Mouse (Mus musculus): ENCODE results near the gene Satb2. TPM values are rescaled to one million over a fixed set of nuclear protein-coding genes. Genes with fewer than 3 reads are reported as not detected.

Gene Satb2
- polyA plus RNA-seq, 1 experiment: not detected

DNA sequence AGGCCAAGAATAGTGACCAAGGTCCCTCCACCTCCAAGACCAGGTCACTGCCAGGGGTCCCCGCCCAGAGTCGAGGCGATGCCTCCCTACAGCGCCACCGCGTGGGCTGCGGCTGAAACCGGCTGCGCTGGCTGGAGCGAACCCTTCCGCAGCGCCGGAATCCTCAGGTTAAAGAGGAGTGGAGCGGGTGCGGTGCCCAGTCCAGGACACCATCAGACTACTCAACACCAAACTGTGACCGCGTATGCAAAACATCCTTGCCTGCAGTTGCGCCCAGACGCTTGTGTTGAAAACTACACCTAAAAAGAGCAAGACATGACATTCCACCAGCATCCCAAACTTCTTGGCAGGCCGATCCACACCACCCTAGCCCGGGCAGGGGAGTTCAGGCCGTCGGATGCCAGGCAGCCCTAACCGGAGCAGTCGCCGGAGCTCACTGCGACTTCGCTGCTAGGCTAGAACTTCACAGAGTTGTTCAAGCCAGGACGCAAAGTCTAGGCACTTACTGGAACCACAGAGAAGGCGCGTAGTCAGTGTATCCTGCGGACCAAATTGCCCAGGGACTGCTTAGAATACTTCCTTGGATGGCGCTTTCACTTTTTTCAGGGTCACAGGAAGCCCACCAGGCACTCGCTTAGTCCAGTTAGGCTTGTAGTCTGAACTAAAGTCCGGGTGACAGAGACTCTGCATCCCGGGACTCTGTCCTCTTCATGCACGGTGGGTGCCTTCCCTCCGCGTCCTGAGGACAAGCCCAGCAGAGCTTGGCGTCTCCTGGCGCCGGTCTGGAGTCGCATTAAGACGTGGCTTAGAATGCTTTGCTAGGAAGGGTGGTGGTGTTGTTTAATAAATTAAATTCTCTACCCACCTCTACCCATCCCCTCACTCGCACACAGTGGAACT, 999 bp downstream of the Satb2 start:
- no peak for TF ChIP-seq GATA1 (IDR thresholded peaks at IDR 0.05; ENCODE audit: low read length)

DNA sequence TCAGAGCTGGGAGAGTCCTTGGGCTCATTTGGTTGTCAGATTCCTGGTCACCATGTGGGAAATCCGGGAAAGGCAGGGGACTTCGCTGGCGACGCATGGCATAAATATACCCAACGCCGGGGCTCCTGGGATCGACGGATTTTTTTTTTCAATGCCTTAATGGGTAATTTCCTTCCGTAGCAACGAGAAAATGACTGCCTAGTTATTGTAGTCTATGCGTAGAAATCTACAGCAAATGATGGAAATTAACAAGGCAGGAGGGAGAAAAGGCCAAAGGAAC, 1.7 kb downstream of the Satb2 start:
- no peak for TF ChIP-seq GATA1 (IDR thresholded peaks at IDR 0.05; ENCODE audit: low read length)

DNA sequence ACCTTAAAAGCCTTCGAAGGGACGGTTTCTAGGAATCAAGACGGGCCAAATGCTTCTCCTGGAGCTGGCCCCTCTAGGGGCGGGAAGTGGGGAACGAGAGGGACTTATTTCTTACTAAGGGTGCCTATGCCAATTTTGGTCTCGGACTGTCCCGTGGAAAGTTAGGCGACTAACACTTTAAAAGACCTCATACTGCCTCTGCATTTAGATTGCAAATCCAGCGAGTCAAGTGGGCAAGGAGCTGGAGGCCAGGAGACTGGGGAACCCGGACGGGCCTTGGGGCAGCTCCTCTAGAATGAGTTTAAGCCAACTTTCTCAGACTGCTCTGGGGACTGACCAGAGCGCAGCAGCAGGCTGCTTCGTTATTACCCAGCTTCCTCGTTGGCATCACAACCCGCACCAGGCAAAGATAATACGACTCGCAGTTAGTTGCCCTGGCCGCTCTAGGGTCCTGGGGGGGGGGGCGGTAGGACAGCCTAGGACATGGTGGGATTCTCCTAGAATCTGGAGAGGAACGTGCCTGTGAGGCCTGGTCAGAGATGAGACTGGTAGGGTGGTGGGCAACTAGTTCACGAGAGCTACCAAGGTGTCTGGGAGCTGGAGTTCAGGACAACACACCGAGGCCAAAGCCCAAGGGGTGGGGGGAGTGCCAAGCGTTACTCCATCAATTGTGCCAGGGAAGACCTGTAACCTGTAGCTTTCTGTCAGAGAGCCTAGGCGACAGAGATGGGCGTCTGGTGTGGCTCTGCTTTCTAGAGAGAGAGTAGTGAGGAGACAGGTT, 2.2 kb downstream of the Satb2 start:
- no peak for TF ChIP-seq GATA1 (IDR thresholded peaks at IDR 0.05; ENCODE audit: low read length)

DNA sequence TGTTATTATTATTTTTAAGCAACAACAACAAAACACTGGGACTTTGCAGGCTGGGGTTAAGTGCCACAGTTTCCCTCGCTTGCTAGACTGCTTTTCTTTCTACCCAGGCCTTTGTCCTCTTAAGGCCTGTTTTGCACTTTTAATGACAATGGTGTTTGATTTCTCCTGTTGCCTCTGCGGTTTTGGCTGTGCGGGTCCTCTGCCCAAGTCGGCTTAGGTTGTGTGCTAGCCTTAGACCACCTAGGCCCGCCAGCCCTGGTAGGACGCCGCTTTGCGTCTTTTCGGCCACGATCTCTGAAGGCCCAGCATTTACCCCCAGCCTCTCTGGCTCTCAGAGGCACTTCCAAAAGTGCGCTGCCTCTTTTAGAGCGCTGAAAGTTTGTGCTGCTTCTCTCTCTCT, 2.9 kb downstream of the Satb2 start:
- TF ChIP-seq GATA1 (IDR thresholded peaks at IDR 0.05; ENCODE audit: low read length): no peak

DNA sequence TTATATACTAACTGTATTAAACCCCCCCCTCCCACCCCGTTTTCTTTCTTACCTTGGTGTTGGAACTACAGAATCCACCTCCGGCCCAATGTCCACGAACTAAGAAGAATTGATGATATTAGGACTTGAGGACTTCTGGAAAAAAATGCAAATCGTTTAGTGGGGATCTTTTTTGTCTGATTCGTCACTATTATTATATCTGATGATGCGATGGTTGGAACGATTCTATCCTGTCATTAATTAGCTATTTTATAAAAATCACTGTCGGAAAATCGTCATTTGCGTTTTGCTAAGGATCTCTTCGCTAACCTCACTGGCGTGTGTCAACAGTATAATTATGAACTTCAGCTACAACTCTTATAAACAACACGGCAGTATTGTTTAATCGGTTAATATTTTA, 4.3 kb downstream of the Satb2 start:
- TF ChIP-seq GATA1 (IDR thresholded peaks at IDR 0.05; ENCODE audit: low read length): no peak

DNA sequence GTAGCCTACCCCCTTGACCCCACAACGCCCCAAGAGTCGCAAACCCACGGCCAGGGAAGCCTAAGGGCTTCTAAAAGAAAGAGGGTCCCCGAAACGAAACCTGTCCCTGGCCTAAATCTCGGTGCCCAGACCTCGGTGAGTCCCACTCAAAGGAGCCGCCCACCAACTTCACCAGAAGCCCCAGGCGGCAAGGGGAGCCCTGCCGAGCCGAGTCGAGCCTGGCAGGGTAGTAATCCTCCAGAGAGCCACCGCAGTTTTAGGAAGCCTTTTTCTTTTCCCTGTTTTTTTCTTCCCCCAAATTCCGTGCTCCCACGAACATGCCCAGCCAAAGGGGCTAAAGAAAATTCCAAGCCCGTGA, 4.9 kb downstream of the Satb2 start:
- no peak for TF ChIP-seq GATA1 (IDR thresholded peaks at IDR 0.05; ENCODE audit: low read length)

DNA sequence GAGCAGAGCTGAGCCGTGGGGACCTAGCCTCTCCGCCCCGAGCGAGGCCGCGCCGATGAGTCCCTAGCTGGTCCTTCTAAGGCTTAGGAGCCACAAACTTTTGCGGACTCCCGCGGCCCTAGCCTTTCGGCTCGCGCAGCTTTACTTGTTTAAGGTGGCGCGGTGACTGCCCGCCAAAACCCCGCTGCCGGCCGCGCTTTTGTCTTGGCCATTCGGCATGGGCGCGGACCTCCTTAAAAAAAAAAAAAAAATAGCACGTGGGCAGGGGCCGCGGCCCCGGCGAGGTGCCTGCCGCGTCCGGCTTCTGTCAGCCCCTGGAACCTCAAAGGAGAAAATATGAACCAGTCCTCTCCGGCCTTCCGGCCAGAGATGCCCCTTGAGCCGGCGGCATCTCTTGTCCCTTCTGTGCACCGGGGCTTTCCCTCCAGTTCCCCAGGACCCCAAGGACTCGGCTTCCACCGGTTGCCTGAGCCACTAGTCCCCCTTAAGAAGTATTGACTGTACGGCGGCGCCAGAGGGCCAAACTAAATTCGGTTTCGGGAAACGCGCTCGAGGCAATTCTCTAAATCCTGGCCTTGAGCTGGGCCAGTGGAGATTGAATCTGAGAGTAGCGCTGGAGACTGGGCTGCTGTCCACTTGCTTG, 5.4 kb downstream of the Satb2 start:
- no peak for TF ChIP-seq GATA1 (IDR thresholded peaks at IDR 0.05; ENCODE audit: low read length)

DNA sequence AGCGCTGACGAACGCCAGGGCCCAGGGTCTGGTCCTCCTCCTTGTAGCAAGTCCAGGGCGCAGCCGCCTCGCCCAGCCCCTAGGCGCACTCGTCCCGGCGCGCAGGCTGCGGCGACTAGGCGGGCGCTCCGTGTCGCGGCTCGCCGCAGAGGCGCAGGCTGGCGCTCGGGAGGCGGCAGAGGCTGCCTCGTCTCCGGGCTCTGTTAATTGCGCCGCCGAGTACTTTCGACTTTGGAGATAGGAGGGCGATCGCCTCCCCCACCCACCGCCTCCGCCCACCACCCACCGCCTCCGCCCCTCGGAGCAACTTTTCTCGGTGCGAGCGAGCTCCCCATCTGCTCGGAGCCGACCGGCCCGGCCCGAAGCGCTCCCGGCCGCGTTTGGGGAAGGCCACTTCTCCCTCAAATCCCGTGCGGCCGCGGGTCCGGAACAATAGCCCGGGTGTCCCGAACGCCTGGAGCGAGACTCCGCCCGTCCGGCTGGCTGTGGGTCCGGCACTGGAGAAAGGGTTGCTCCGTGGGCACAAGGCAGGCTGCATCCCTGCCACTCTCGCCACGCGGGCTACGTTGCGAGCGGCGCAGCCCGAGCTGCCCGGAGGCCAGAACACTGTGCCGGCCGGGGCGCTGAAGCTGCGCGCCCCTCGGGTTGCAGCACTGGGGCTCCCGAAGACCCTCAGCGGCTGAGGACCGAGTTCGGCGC, 6.0 kb downstream of the Satb2 start:
- TF ChIP-seq GATA1 (IDR thresholded peaks at IDR 0.05; ENCODE audit: low read length): no peak

DNA sequence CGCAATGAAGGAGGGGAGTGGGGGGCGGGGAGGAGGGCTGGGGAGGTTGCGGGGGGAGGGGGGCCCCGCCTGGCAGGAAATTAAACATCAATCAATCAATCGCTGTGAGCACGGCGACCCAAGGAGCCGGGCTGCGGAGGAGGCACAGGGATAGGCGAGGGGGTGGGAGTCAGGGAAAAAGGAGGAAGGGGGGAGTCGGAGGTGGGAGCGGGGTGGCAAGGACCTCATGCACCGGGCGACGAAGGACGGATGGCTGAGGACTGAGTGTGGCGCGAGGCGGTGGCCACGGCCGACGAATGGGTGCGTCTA, 6.6 kb downstream of the Satb2 start:
- TF ChIP-seq GATA1 (IDR thresholded peaks at IDR 0.05; ENCODE audit: low read length): no peak

DNA sequence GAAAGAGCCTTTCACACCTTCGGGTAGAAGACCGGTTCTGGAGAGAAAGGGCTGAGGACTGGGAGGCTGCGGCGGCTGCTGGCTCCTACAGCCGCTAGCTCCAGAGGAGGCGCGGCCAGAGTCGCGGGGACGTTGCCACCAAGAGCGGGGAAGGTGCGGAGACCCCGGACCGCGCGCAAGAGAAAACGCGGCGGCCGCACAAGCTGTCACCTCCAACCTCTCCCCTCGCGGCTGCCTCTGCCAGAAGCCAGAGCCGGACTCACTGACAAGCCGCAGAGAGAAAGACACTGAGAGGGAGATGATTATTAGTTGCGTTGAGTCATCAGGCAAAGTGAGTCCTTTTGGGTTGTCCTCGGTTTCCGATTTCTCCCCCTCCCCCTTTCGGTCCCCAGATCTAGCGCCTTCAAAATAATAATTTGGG, 7.0 kb downstream of the Satb2 start:
- no peak for TF ChIP-seq GATA1 (IDR thresholded peaks at IDR 0.05; ENCODE audit: low read length)

DNA sequence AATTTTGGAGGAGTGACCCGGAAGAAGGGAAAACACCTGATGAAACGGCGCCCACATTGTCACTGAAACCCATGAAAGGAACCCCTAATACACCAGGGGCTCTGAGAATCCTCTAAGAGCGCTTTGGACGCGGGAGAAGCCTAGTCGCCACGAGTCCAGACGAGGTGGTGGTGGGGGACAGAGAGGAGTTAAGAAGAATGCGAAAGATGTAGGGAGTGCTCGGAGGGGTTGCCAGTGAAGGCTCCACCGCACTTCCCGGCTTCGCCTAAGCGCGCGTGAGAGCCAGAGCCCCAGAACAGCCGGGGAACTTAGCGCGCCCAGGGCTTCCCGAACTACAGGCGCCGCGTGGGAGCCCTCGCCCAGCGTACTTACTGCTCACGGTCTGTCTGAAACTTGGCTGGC, 7.7 kb downstream of the Satb2 start:
- TF ChIP-seq GATA1 (IDR thresholded peaks at IDR 0.05; ENCODE audit: low read length): no peak

DNA sequence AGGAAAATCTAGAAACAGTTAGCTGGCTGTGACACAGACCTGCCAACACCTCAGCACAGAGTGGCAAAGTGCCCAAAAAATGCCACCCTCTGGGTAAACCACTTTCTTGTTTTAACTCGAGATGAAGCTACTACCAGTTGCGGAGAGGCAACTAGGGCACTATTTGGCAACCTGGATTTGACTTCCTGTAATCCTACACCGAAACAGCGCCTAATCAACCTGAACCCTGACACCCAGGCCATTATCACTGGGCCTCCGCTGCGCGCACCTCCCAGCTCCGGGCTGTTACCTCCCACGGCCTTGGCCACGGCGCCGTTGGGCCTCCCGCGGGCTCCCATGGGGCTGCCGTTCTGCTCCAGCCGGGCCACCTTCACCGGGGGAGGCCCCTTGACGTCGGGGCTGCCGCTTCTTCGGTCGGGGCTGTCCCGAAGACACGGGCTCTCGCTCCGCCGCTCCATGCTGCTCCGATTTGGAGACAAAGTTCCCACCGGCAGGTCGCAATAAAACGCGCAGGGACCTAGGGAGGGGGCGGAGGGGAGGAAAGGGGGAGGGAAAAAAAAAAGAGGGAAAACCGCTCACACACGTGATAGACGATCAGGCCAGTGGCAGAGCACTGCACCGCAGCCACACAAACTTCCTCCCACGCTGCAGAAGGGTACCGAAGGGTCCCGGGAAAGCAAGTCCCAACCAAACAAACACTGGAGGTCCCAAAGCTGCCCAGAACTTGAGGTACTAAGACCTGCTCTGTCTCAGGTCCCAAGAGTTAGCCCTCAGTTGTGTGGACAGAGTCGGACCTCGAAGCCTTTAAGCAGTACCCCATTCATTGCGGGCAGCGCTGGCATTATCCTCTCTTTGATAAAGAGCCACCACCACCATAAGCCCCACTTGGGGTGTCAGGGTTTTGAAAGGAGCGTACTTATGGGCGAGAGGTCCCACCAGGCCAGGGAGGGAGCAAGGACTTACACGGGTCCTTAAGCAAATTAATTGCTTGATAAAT, 8.8 kb downstream of the Satb2 start:
- TF ChIP-seq GATA1 (IDR thresholded peaks at IDR 0.05; ENCODE audit: low read length): no peak

DNA sequence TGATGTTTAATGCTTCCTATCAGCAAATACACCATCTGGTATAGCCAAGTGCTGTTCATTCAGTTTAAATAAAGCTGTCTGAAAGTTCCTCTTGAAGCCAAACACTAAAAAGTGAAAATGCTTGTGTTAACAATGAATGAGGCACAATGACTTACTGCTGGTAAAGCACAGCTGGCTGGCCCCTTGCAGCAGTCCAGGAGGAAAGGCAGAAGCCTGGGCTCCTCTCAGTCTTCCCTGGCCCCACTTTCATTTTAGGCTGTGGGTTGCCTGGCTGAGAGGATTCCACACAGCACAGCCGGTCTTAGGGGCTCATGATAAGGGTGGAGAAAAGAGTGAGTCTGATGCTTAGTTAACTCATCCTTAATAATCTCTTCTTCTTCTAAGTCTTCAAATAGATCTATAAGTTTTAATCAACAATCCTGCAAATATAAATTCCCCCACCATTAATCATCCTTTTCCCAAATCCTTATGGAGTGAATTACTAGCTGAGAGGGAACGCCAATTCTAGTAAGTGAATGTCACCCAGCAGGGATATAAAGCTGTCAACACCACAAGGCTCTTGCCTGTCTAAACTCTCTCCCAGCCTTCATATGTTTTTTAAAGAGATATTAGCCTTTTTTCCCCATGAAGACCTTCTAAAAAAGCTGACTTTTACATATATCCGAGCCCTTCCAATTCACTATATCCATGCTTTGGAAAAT, 12.4 kb downstream of the Satb2 start:
- no peak for TF ChIP-seq GATA1 (IDR thresholded peaks at IDR 0.05; ENCODE audit: low read length)

DNA sequence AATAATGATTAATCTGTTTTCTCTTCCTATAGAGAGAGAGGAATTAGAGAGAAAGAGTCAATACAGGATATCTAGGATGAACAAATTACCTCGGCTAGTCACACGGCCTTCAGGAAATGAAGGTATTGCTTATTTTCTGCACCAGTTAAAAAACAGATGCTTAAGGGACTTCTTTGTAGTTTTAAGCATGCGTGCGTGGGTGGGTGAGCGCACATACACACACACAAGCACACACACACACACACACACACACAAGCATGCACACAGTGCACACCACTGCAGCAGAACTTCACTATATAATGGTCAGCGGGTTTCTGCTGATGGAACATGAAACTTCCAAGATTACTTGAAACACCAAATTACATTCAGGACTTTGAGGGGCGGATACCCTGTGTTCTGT, 14.0 kb downstream of the Satb2 start:
- TF ChIP-seq GATA1 (IDR thresholded peaks at IDR 0.05; ENCODE audit: low read length): no peak

All from G1E-ER4 (cell line).